Mouse (Mus musculus) heart, adult 18-20 months (tissue): ENCODE measurements around the gene Gnpat. TPM values are rescaled to one million over a fixed set of nuclear protein-coding genes. Genes with fewer than 3 reads are reported as not detected.

ENCODE experiments used
- DNase-seq, 2 experiments: peaks; one replicate each; pipeline ENCODE4 v3.0.0; 2021 to 2022; ENCODE audit warnings: mixed read lengths in 1 of 2
- long read RNA-seq, 2 experiments: library from polyadenylated mRNA; stranded (forward); transcript quantifications; one replicate each; pipeline ENCODE4 v2.0.0; 2021
- total RNA-seq, 2 experiments: library from RNA; stranded (reverse); gene quantifications; 2 replicates each; pipeline ENCODE4 v1.2.3; 2021

The Gnpat gene
- 100 to 1,000 TPM; 177 to 188 TPM for total RNA-seq
- long read RNA-seq, experiment 1, transcript Gnpat-201 (16 exons, 2,984 nt) = major isoform, 107 of 152 reads
- long read RNA-seq, experiment 1, partial matches to known transcripts = 24 of 152 reads
- long read RNA-seq, experiment 1, other reads (novel, unspliced or antisense) = 20 of 152 reads
- long read RNA-seq, experiment 2, transcript Gnpat-201 (16 exons, 2,984 nt) = major isoform, 59 of 88 reads
- long read RNA-seq, experiment 2, partial matches to known transcripts = 21 of 88 reads
- long read RNA-seq, experiment 2, other reads (novel, unspliced or antisense) = 5 of 88 reads

DNA sequence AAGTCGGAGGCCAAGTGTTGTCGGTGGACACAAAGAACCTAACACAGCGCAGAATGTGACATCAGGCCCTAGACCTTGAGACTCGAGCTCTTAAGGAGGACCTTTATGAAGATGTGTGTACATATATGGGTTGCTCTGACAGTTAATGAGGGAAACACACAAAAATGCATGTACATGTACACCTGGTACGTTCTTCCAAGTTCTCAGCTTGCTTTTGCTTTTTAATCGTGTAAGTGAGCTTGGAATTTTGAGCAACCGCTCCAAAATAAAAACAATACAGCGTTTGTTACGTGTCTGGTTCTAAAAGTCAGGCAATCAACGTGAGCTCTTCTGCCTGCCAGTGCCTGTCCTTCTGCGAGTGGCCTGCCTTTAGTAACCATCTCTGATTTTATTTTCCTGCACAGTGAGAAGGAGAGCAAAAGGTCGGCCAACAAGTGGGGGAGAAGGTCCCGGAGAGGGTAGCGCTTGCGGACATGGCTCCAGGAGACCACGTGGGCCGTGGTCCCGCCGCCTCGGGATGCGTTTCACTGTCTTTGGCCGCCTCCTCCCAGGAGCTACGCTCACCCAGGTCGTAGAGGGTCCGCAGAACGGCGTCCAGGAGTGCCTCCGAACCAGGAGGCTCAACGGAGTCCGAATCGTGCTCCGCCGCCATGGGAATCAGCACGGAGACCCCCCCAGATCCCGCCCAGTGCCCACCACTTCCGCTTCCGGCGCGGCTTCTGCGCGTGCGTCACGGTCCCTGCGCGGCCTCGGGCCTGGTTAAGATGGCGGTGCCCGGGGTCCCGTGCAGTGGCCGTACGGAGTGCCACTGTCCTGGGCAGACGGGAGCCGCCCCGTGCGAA, at the start of gene Gnpat, which contains the start of gene 2810004N23Rik:
TSS of gene Gnpat (plus strand) at position 713 of the 842 bp plus-strand sequence.
TSS of gene 2810004N23Rik (minus strand) at position 800 of the 842 bp plus-strand sequence.
- DNase-seq = peak; percentile 95 to 97

DNA sequence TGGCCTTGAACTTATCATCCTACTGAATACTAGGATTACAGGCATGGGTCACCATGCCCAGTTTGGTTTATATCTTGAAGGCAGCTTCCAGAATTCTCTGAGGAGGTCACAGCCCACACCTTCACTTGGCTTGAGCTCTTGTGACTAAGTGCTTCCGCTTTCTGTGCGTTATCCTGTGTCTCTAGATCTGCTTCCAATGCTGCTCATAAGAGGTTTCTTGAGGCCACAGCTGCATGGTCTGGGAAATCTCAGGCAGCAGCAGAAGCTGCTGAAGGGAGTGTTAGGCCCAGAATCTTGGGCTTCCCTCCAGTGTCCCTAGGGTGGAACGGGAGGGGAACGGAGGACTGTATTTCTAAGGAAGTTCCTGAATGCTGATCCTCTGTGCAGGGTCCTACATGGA, 49.5 kb upstream of the Gnpat start:
- no peak for DNase-seq

DNA sequence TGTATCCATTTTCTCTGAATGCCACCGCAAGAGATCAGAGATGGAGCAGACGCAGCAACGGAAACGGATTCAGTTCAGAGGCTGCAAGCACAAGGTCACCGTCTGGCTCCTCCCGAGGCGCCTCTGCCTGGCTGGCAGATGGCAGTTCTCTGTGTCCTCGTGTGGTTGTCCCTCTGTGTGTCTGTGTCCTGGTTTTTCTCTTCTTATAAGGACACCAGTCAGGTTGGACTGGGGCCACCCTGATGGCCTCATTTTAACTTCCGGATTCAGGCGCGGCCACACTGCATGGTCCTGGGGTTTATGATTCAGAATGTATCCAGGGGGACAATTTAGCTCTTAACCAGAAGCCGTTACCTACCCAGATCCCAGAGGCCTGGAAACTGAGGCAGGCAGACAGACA, 47.0 kb upstream of the Gnpat start:
- no peak for DNase-seq

DNA sequence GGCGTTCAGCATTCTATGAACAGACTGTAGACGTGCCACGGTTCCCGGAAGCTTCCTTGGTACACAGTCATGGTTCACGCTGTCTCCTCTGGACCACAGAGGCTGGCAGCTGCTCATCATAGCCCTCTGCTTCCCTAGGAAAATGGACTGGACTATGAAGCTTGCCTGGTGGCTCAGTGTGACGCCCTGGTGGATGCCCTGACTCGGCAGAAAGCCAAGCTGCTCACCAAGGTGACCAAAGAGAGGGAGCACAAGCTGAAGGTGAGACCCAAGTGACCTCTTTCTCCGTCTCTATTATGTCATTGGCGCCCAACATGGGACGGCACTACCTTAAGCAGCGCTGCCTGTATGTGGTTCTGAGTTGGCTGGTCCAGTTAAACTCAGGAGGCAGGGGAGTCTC, 46.0 kb upstream of the Gnpat start:
- no peak for DNase-seq

GRCm38 (mm10) chr8:124817361-124817760, 45.5 kb upstream of the Gnpat start:
- peak in 1 of 2 experiments; percentile 25 for DNase-seq

DNA sequence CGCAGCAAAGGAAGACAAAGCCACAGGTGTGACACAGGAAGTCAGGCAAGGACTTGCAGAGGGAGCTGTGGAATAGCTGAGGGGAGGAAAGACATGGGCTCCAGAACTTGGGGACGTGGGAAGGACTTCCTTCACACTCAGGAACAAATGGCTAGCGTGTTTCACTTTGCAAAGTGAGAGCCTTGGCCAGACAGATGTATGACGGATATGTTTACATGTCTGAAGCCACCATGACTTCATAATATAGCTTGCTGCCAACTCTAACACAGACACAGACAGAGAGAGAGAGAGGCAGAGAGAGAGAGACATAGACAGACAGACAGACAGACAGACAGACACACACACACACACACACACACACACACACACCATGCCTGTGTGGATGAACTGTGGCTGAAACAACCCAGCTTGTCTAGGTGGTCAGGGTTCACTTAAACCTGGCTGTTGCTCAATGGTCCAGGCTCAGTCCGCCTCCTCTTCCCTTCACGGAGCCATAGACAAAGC, 43.2 kb upstream of the Gnpat start:
- no peak for DNase-seq

DNA sequence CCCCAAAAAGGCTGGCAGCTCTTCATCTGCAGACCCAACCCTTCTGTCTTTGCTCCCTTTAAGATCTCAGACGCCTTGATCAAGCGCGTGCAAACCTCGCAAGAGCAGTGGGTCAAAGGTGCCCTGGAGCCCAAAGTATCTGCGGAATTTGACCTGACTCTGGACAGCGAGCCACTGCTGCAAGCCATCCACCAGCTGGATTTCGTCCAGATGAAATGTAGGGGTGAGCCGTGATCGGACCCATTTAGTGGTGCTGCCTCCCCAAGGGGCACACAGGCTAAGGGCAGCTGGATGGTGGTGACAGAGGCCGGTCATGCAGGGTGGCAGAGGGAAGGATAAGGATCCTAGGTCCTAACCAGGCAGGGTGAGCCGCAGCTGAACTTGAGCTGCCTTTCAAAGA, 42.7 kb upstream of the Gnpat start:
- no peak for DNase-seq

- no peak for DNase-seq
Observed at GRCm38 (mm10) chr8:124823497-124823896, 39.3 kb upstream of the Gnpat start.

DNA sequence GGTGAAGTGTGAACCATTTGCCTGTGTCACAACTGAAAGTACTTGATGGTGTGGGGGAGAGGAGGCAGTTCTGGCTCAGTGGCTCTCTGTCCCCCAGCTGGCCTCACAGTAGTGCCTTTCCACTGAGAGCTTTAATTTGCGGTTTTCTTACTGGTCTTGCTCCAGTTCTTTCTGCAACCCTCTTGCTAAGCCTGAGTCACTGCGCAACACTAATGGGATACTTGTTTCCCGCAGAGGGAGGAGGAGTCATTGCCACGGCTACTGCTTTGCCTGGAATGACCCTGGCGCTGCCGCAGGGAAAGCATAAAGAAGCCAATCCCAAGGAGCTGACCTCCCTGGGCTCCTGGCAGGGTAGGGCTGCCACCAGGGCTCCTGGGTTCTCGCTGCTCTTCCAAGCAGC, 36.2 kb upstream of the Gnpat start:
- peak; percentile 35 to 64 for DNase-seq

DNA sequence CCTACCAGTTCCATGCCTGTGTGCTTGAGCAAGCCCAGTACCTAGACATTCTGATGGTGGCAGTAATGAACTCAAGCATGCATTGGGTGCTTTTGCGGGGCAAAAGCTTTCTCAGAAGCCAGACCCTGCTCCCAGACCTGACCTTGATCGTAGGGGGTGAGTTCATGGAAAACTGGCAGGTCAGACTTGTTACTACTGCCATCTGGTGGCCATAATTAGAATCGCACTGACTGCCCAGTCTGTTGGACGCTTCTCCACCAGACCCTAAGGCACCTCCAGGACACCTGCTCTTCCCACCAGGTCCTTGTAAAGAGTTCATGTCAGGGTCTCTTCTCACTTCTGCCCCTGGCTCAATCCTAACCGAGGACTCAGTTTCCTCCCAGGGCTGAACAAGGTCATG, 35.4 kb upstream of the Gnpat start:
- DNase-seq = peak; percentile 58 to 74

DNA sequence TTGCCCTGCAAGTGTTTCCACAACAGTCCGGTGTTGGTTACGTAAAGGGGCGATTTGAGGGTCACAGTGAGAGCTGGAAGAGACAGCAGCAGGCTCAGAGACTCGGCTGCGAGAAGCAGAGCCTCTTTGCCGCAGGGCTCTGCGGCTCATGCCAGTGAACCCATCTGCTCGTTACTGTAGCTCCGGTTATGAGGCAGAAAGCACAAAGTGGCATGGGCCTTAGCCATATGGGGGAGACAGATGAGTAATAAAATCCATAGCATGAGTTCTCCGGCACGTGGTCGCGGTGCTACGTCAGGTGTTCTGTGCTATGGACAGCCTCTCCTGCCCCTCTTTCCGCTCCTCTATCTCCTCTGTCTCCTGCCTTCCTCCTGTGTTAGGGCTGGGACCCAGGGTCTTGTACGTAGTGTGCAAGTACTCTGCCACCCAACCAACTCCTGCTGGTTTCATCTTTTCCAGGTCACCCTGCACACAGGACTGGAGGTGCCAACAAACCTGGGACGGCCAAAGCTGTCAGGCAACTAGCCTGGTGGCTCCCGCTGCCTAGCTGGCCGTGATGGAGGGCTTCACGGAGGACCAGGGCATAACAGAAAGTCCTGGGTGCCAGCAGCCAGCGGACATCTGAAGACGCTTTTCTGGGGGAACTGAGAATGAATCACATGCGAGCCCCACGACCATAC, 34.1 kb upstream of the Gnpat start:
- no peak for DNase-seq

DNA sequence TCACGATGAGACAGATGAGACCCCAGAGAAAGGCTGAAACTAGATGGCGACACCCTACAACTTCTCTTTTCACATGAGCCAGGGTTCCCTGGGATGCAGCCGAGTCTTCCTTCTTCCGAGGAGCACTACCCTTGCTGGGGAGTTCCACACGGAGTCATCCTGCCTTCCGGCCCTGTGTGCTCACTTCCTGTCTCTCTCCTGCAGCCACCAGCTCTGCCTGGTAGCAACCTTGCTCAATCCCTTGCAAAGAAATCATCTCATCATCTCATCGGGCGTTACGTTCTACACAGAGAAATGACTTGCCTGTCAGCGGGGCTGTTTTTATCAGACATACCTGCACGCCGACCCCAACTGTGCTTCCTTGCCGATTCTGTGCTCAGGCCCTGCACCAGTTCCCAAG, 32.8 kb upstream of the Gnpat start:
- DNase-seq = no peak

DNA sequence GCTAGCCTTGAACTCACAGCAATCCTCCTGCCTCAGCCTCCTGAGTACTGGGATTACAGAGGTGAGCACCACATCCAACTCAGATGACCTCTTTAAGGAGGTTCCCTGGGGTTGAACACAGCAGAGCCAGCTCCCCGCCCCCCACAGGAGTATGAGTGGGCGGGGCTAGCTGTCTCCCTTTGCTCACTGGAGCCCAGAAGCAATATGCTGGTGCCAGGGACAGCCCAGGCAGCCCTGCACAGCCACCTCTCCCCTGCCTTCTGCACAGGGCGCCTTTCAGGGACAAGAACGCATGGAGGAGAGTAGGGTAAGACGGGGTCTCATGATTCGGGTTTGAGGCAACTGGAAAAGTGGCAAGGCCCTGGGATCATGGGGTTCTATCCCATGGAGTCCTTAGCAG, 31.3 kb upstream of the Gnpat start:
- no peak for DNase-seq

GRCm38 (mm10) chr8:124831941-124832340, 30.9 kb upstream of the Gnpat start:
- DNase-seq = peak; percentile 27 to 57

- peak; percentile 72 to 73 for DNase-seq
Observed at GRCm38 (mm10) chr8:124833430-124834205, 29.2 kb upstream of the Gnpat start.

GRCm38 (mm10) chr8:124835848-124836247, 27.0 kb upstream of the Gnpat start:
- no peak for DNase-seq

DNA sequence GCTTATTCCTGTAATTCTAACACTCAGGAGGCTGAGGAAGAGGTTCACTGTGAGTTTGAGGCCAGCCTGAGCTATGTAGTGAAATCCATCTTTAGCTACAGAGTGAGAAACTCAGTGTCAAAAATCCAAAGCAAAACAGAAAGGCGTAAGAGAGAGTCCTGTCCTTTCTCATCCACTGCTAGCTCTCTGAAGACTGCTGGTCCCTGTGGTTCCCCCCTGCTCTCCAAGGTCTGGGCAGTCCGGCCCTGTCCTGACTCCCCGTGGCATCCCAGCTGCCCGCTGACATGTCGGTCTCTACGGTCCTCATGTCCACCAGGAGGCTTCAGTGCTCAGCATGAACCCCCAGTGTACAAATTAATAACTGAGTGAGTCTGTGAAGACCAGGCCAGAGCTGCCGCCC, 26.6 kb upstream of the Gnpat start:
- DNase-seq = no peak

- DNase-seq = no peak
Observed at GRCm38 (mm10) chr8:124836907-124837306, 25.9 kb upstream of the Gnpat start.

DNA sequence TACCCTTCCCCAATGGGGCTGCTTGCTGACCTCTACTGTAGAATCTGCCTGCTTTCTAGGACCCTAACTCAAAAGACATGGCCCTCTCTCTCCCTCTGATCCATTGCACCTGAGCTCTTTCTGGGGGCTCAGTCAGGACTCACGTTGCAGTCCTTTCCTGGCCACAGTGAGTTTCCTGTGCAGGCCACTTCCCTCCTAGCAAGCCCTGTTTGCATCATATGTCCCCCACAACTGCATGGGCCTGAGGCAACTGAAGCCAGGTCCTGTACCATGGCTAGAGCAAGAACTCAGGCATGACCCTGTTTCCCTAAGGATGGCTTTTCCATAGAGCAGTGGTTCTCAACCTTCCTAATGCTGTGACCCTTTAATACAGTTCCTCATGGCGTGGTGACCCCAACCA, 24.9 kb upstream of the Gnpat start:
- no peak for DNase-seq

- no peak for DNase-seq
Observed at GRCm38 (mm10) chr8:124839371-124839770, 23.5 kb upstream of the Gnpat start.

DNA sequence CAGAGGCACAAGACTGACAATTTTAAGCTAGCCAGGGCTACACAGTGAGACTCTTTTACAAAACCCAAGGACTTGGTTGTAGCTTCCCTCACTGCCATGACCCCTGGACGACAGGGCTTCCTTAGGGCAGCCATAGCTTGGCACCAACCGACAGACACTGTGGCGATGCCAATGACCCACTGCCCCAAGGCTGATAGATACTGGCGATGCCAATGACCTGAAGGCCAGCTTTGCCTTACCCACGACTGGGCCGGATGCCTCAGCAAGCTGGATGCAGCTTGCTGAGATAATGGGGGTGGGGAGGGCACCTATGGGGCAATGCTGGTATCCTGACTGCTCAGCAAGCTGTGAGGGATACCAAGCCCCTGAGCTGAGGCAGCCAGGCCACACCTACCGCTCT, 21.9 kb upstream of the Gnpat start:
- DNase-seq = no peak

DNA sequence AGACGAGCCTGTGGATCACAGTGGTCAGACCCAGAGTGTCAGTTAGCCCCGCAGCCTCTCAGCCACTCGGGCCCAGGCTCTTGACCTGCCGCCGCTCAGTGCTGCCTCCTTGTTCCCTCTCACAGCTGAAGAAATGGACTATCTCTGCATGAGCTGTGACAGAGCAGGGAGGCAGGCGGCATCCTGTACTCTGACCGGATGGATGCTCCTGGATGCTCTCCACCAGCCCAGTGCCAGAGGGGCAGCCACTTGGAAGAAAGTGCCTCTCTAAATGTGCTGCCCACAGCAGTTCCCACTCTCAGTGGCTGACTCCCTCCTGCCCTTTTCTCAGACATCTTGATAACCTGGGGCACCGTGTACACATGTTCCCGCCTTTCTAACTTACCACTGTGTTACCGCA, 21.1 kb upstream of the Gnpat start:
- no peak for DNase-seq
